Mouse (Mus musculus) heart, adult 2 months (tissue): ENCODE measurements around the gene Ephb1. TPM values are rescaled to one million over a fixed set of nuclear protein-coding genes. Genes with fewer than 3 reads are reported as not detected.
A peak's percentile ranks its signal among the peaks of the same experiment; 100 is the strongest.

Experiments used
- DNase-seq, 2 experiments: peaks; one replicate each; pipeline ENCODE4 v3.0.0; 2021
- H3K27ac ChIP-seq: fragments of 200-600 bp; 2 replicates; pipeline ENCODE4 v1.8.1; 2022
- H3K27me3 ChIP-seq: fragments of 200-500 bp; 2 replicates; pipeline ENCODE4 v1.6.1; 2012; ENCODE audit warnings: mild to moderate bottlenecking, low read length, inconsistent platforms, mixed read lengths; ENCODE audit not compliant: control insufficient read depth, insufficient read depth
- H3K36me3 ChIP-seq: fragments of 200-500 bp; 2 replicates; pipeline ENCODE4 v1.6.1; 2012; ENCODE audit warnings: low read length, inconsistent platforms; ENCODE audit not compliant: control insufficient read depth, insufficient read depth
- H3K4me1 ChIP-seq: fragments of 200-500 bp; 2 replicates; pipeline ENCODE4 v1.6.1; 2011; ENCODE audit warnings: low read length; ENCODE audit not compliant: control insufficient read depth, insufficient read depth
- H3K4me3 ChIP-seq: fragments of 200-600 bp; 2 replicates; pipeline ENCODE4 v1.8.1; 2022
- H3K79me2 ChIP-seq: fragments of 200-500 bp; replicated peaks from 2 replicates; pipeline ENCODE4 v1.6.1; 2012; ENCODE audit warnings: mild to moderate bottlenecking, inconsistent platforms, low read length, moderate library complexity, mixed read lengths; ENCODE audit not compliant: control insufficient read depth, insufficient read depth
- H3K9ac ChIP-seq: fragments of 200-500 bp; 2 replicates; pipeline ENCODE4 v1.6.1; 2012; ENCODE audit warnings: low read depth, mild to moderate bottlenecking, control low read depth, inconsistent platforms, low read length, mixed read lengths
- CTCF ChIP-seq: fragments of 200-600 bp; IDR thresholded peaks from 2 replicates; pipeline ENCODE4 v1.8.1; 2022; ENCODE audit warnings: antibody characterized with exemption, mild to moderate bottlenecking, moderate library complexity
- EP300 ChIP-seq: fragments of 200-500 bp; IDR thresholded peaks from 2 replicates; pipeline ENCODE4 v1.6.1; 2011; ENCODE audit warnings: low read depth, low read length, control low read depth; ENCODE audit not compliant: insufficient read depth
- POLR2A ChIP-seq: fragments of 200-500 bp; IDR thresholded peaks from 2 replicates; pipeline ENCODE4 v1.6.1; 2011; ENCODE audit warnings: mild to moderate bottlenecking, low read depth, low read length, control low read depth; ENCODE audit not compliant: insufficient read depth
- WGBS: fragments of 180-500 bp; shearing (Covaris S2); methylation state at CpG from one replicate; pipeline ENCODE4 v1.1.7; 2018; 5-methylcytosine and 5-hydroxymethylcytosine counted together
- intact Hi-C: fragments of 180-260 bp; cut with DNase I; formaldehyde crosslinking; loops from one replicate; pipeline ENCODE4 v1.15.1; 2025
- polyA plus RNA-seq: library from polyadenylated mRNA; depleted of rRNA; stranded (reverse); fragments of >200 nt; gene quantifications from 2 replicates; pipeline ENCODE4 v1.2.3, GENCODE M21; 2012
- total RNA-seq, 2 experiments: library from RNA; stranded (reverse); gene quantifications; 2 replicates each; pipeline ENCODE4 v1.2.3; 2021

Ephb1 gene
- total and polyA plus RNA-seq, 3 experiments: 3.1 to 23.3 (median 21.2) TPM

DNA sequence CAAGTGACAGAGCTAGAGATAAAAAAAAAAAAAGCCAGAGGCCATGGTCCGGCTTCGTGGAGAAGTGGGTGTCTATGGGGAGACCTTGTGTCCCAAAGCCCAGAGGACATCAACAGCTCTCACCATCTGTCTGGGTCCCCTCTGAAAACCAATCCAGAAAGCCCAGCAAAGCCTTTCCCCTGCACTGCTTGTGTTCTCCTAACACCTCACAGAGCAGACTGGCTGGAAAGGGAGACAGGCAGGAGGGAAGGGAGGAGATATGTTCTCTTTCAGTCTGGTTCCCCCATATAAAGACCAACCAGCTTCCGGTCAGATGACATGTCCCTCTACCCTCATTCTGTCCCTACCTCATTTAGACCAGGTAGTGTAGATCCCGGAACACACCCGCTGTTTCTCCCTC, 3.3 kb downstream of the Ephb1 start:
- H3K36me3 ChIP-seq: no peaks in the 10 kb centered on the region
- H3K27me3 ChIP-seq: peaks cover 3% of the 10 kb centered on the region; the same call in 1 of the 2 replicates
- 53% methylated on average over 5 of the region's 5 CpGs for WGBS
- intact Hi-C loops: loop anchor here (10.0 kb wide), 2 partner anchors 246 to 326 kb away; no protein-coding TSS in a partner anchor
- no peaks in the 10 kb centered on the region for H3K4me1 ChIP-seq
- no peak overlapping the region for H3K9ac ChIP-seq
- H3K27ac ChIP-seq: no peak overlapping the region
- no peaks in the 10 kb centered on the region for H3K79me2 ChIP-seq
- peak in 1 of 2 experiments; percentile 9 for DNase-seq
- no peak overlapping the region for H3K4me3 ChIP-seq
- TF ChIP-seq CTCF (no peak), EP300 (no peak), POLR2A (no peak)

DNA sequence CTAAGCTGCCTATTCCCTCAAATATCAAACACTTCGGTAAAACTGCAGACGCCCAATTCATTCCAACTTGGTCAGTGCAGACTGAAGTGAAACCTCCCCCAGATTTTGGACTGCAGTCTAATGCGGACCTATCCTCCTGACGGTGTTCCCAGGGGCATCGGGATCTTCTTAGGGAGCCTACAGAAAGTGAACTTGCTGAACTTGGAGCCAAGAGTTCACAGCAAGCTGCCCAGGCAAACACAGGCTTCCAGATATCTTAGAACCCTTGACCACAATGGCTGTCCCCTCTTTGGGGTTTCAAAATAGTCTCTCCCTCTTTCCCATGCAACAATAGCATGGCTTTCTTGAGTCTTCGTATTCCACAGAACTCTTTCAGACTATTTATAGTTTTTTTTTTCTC, 3.8 kb downstream of the Ephb1 start:
- peak in 1 of 2 experiments; percentile 13 for DNase-seq
- Histone ChIP-seq H3K79me2 (no peaks in the 10 kb centered on the region), H3K36me3 (no peaks in the 10 kb centered on the region), H3K9ac (no peak overlapping the region), H3K4me1 (no peaks in the 10 kb centered on the region), H3K27ac (no peak overlapping the region), H3K4me3 (no peak overlapping the region), H3K27me3 (peaks cover 3% of the 10 kb centered on the region; the same call in 1 of the 2 replicates)
- 67% methylated on average over 6 of the region's 6 CpGs for WGBS
- intact Hi-C loops: loop anchor here (10.0 kb wide), 2 partner anchors 246 to 326 kb away; no protein-coding TSS in a partner anchor
- no peak for TF ChIP-seq CTCF
- TF ChIP-seq POLR2A: no peak
- no peak for TF ChIP-seq EP300

DNA sequence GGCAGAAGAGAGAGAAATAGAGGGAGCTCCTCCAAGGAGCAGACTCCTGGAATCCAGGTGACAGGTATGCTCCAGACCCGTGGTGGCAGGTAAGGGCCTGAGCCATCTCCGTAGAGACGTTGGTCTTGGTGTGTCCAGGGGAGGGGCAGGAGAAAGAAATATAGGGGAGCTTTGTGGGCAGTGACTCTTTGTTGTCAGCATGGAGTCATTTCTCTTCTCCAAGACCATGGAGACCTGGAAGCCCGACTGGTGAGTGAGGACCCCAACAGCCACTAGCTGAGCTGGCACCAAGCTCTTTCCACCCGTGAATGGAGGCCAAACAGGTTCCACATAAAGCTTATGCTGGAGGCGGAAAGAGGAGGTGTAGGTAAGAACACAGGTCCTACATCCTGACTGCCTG, 4.4 kb downstream of the Ephb1 start:
- Histone ChIP-seq H3K4me1 (no peaks in the 10 kb centered on the region), H3K36me3 (no peaks in the 10 kb centered on the region), H3K9ac (no peak overlapping the region), H3K4me3 (no peak overlapping the region), H3K79me2 (no peaks in the 10 kb centered on the region), H3K27me3 (peaks cover 3% of the 10 kb centered on the region; the same call in 1 of the 2 replicates), H3K27ac (no peak overlapping the region)
- DNase-seq: no peak
- intact Hi-C loops: loop anchor here (10.0 kb wide), 2 partner anchors 245 to 325 kb away; no protein-coding TSS in a partner anchor
- 83% methylated on average over 6 of the region's 6 CpGs for WGBS
- TF ChIP-seq CTCF (no peak), EP300 (no peak), POLR2A (no peak)

DNA sequence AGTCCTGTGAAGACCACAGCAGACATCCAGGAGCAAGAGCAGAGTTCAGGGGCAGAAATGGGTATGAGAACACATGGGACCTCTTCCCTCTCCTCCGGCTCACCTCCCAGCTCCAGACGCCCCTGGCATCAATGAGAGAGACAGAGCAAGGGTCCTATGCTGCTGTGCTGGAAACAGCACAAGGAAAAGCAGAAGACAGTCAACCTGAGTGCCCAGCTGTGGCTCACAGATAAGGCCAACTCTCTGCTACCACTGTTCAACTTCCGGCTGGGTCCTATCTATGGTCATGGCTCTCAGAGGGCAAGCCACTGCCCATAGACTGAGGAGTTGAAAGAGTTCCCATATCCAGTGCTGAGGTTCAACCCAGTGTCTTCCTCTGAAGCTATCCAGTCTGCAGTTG, 7.7 kb downstream of the Ephb1 start:
- no peak overlapping the region for H3K9ac ChIP-seq
- 74% methylated on average over 3 of the region's 3 CpGs for WGBS
- no peak overlapping the region for H3K27ac ChIP-seq
- intact Hi-C loops: no loop called here
- no peaks in the 10 kb centered on the region for H3K4me1 ChIP-seq
- TF ChIP-seq CTCF (no peak), POLR2A (no peak), EP300 (no peak)
- no peaks in the 10 kb centered on the region for H3K36me3 ChIP-seq
- no peaks in the 10 kb centered on the region for H3K79me2 ChIP-seq
- no peak for DNase-seq
- no peaks in the 10 kb centered on the region for H3K27me3 ChIP-seq
- no peak overlapping the region for H3K4me3 ChIP-seq

DNA sequence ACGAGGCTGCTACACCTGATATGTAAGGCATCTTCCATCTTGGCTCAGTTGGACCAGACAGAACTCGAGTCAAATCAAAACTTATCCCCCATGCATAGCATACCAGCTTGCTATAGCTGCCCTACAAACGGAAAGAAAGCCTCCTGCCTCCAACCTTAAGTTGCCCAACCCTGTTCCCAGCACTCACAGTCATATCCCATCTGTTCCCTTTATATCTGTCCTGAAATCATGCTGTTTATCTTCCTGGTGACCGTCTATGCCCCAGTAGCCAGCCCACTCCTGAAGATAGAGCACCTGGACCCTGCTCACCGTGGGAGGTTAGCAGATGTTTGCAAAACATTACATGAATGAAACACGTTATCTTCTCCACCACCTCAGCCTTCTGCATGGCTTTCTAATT, 9.0 kb downstream of the Ephb1 start:
- no peaks in the 10 kb centered on the region for H3K27me3 ChIP-seq

DNA sequence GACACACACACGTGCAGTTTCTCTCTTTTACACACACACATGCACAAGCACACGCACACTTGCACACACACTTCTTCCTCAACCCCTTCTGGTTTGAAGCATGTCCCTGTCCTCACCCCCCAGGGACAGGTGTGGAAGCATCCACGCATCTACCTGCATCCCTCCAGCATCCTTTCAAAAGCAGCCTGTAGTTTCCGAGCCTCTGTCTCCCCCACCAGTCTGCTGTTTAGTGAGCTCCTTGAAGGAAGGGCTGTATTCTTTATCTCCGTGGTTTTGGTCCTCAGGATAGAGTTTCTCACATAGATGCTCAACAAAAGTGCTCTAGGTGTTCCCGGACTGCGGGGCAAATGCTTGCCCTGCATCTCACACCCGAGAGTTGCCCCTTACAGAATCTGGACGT, 9.4 kb downstream of the Ephb1 start:
- no peak for DNase-seq
- H3K27ac ChIP-seq: no peak overlapping the region
- no peak overlapping the region for H3K4me3 ChIP-seq
- TF ChIP-seq EP300 (no peak), CTCF (no peak), POLR2A (no peak)
- no peak overlapping the region for H3K9ac ChIP-seq
- intact Hi-C loops: no loop called here
- H3K27me3 ChIP-seq: no peaks in the 10 kb centered on the region
- H3K4me1 ChIP-seq: no peaks in the 10 kb centered on the region
- H3K36me3 ChIP-seq: no peaks in the 10 kb centered on the region
- no peaks in the 10 kb centered on the region for H3K79me2 ChIP-seq
- 78% methylated on average over 9 of the region's 9 CpGs for WGBS

More for the DNA sequence above, 9.0 kb downstream of the Ephb1 start:
- Histone ChIP-seq H3K9ac (no peak overlapping the region), H3K4me1 (no peaks in the 10 kb centered on the region), H3K4me3 (no peak overlapping the region), H3K36me3 (no peaks in the 10 kb centered on the region), H3K27ac (no peak overlapping the region), H3K79me2 (no peaks in the 10 kb centered on the region)
- intact Hi-C loops: no loop called here
- TF ChIP-seq CTCF (no peak), EP300 (no peak), POLR2A (no peak)
- DNase-seq: no peak
- 71% methylated on average over 6 of the region's 6 CpGs for WGBS
